Mouse (Mus musculus) myocyte (in vitro differentiated cells): ENCODE measurements around the gene B3gnt3.

Experiments used
- MYOG ChIP-seq, 3 experiments: IDR thresholded peaks; one replicate each; pipeline ENCODE4 v1.6.1; 2011; ENCODE audit warnings: control low read depth in 2 of 3, low read depth in 2 of 3, mild to moderate bottlenecking in 2 of 3; ENCODE audit not compliant: insufficient read length in 2 of 3, control insufficient read depth in 1 of 3, insufficient read depth in 1 of 3
- POLR2A ChIP-seq: IDR thresholded peaks from one replicate; pipeline ENCODE4 v1.6.1; 2011; ENCODE audit warnings: low read depth, mild to moderate bottlenecking, control low read depth, moderate library complexity; ENCODE audit not compliant: insufficient read length
- USF1 ChIP-seq: IDR thresholded peaks from one replicate; pipeline ENCODE4 v1.6.1; 2011; ENCODE audit warnings: low read depth, mild to moderate bottlenecking, control low read depth, moderate library complexity

DNA sequence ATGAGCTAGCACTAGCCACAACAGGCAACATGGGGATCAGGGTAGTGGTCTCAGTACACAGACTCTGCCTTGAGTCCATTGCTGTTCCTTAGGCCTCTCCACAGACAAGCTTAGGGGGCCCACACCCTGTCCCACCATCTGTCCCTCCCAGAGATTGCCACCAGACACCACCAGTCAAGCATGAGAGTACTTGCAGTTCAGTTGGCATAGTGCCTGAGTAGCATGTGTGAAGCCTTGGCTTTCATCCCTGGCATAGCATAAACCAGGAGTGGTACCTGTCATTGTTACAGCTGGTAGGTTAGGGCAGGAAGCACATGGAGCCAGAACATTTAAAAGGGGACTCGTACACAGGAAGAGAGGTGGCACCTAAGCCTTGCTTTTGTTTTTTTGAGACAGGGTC lies 41.8 kb downstream of the B3gnt3 start:
- TF ChIP-seq USF1 (no peak), POLR2A (no peak), MYOG (IDR thresholded peaks at IDR 0.05; ENCODE audit: control insufficient read depth in 1 of 3, insufficient read depth in 1 of 3, insufficient read length in 2 of 3, low read depth in 2 of 3) (no peak)
